Mouse (Mus musculus) embryonic fibroblast, embryonic 13.5 days (primary cell): ENCODE results near the gene Ppp1r36. TPM values are rescaled to one million over a fixed set of nuclear protein-coding genes. Genes with fewer than 3 reads are reported as not detected.
A peak's percentile ranks its signal among the peaks of the same experiment; 100 is the strongest.
"Not testable (repeated sequence)": the region's sequence is repeated elsewhere in the genome, so short reads cannot be mapped to it uniquely, and the experiment has no call there.

Experiments used
- H3K27ac ChIP-seq: 2 replicates; pipeline ENCODE4 v1.5.1; 2012; ENCODE audit warnings: low read length, control low read depth, inconsistent platforms; ENCODE audit not compliant: insufficient read depth
- H3K4me1 ChIP-seq: 2 replicates; pipeline ENCODE4 v1.6.1; 2011; ENCODE audit warnings: low read length; ENCODE audit not compliant: control insufficient read depth, insufficient read depth
- H3K4me3 ChIP-seq: 2 replicates; pipeline ENCODE4 v1.5.1; 2011; ENCODE audit warnings: mild to moderate bottlenecking, control low read depth, low read length; ENCODE audit not compliant: insufficient read depth
- CTCF ChIP-seq: IDR thresholded peaks from 2 replicates; pipeline ENCODE4 v1.5.1; 2011; ENCODE audit warnings: mild to moderate bottlenecking, control low read depth, low read length, moderate library complexity, borderline replicate concordance; ENCODE audit not compliant: insufficient read depth
- POLR2A ChIP-seq: IDR thresholded peaks from 2 replicates; pipeline ENCODE4 v1.6.1; 2011; ENCODE audit warnings: low read depth, mild to moderate bottlenecking, control low read depth, low read length, moderate library complexity
- polyA plus RNA-seq: library from polyadenylated mRNA; stranded (reverse); fragments of >200 nt; gene quantifications from 2 replicates; pipeline ENCODE4 v1.2.4, GENCODE M21; 2011; ENCODE audit warnings: low read depth; ENCODE audit not compliant: missing spikeins, insufficient read length

Ppp1r36 gene
- polyA plus RNA-seq, 1 experiment: 1.8 TPM

DNA sequence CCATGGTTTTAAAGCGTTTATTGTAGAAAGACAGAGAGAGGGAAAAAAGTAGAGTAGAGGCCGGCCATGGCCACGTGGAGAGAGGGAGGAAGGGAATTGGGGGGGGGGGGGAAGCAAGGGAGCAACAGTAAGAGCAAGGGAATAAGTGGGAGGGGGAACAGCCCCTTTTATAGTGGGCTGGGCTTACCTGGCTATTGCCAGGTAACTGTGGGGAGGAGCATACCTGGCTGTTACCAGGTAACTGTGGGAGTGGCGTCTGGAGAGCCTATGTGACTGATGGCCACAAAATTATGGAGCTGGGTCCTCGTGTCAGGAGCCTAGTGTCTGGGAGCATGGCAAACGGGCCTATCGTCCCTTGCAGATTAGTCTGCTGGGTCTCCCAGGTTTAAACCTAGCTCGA lies 18.2 kb downstream of the Ppp1r36 start:
- TF ChIP-seq POLR2A: no peak
- no peak for TF ChIP-seq CTCF
- no peak overlapping the region for H3K4me3 ChIP-seq
- no peak overlapping the region for H3K27ac ChIP-seq

DNA sequence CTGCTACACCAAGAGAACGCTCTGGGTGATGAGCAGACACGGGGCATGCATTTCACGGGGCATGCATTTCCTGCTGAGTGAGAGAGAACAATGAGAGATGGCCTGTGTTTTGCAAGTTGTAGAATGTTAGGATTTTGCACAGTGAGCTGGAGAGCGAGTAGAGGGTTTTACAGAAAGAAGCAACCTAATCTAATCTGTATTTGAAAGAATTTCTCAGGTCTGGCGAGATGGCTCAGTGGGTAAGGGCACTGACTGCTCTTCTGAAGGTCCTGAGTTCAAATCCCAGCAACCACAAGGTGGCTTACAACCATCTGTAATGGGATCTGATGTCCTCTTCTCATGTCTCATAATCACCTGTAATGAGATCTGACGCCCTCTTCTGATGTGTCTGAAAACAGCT lies 26.1 kb downstream of the Ppp1r36 start:
- H3K27ac ChIP-seq, H3K4me1 ChIP-seq, H3K4me3 ChIP-seq: not testable (repeated sequence)

More for the DNA sequence above, 18.2 kb downstream of the Ppp1r36 start:
- H3K4me1 ChIP-seq: no peaks in the 10 kb centered on the region

DNA sequence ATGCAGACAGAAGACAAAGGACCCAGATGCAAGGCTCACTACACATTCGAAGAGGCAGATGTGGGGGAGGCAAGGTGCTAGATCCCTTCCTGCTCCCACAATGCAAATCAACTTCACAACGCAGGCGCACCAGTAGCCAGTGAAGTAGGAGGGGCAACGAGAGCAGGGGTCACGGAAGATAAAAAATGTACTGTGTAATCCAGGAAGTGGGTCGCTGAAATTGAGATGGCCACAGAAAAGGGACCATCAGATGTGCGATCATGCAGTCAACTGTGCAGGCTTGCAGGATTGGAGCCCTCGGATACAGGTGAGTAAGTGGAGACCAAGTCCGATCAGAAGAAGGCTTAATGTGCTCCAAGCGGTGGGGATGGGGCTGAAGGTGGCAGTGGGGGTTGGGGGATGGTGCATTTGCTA lies 27.0 kb downstream of the Ppp1r36 start:
- Histone ChIP-seq H3K27ac (no peak overlapping the region), H3K4me1 (no peaks in the 10 kb centered on the region), H3K4me3 (no peak overlapping the region)
- TF ChIP-seq CTCF: no peak
- no peak for TF ChIP-seq POLR2A

- no peaks in the 10 kb centered on the region for H3K4me1 ChIP-seq
- no peak overlapping the region for H3K4me3 ChIP-seq
- TF ChIP-seq CTCF (no peak), POLR2A (no peak)
- H3K27ac ChIP-seq: no peak overlapping the region
Measured at GRCm38 (mm10) chr12:76444862-76445261, 27.5 kb downstream of the Ppp1r36 start.

DNA sequence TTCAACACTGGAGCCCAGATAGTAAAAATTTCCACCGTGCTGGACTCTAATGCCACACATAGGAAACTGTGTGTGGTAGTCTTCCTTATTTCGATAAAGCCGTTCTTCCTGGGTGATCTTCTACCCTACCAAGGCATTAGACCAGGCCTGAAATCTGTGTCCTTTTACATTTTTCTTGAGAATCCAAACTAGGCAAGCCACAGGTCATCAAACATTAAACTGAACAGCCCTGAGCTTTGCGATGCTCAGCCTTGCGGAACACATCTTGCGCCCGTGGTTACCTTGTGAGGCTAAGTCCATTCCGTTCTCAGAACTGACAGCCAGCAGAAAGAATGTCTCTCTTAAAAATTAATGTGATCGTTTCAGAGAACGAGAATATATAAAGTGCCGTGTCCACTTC lies 28.9 kb downstream of the Ppp1r36 start:
- TF ChIP-seq POLR2A (no peak), CTCF (no peak)
- H3K4me3 ChIP-seq: no peak overlapping the region
- H3K27ac ChIP-seq: no peak overlapping the region
- no peaks in the 10 kb centered on the region for H3K4me1 ChIP-seq

GRCm38 (mm10) chr12:76448127-76448526 lies 30.8 kb downstream of the Ppp1r36 start:
- TF ChIP-seq CTCF: no peak
- TF ChIP-seq POLR2A: no peak
- H3K4me3 ChIP-seq: no peak overlapping the region
- no peak overlapping the region for H3K27ac ChIP-seq
- no peaks in the 10 kb centered on the region for H3K4me1 ChIP-seq

GRCm38 (mm10) chr12:76452203-76452602 lies 34.9 kb downstream of the Ppp1r36 start:
- no peak for TF ChIP-seq POLR2A
- TF ChIP-seq CTCF: no peak
- H3K27ac ChIP-seq: no peak overlapping the region
- no peaks in the 10 kb centered on the region for H3K4me1 ChIP-seq
- no peak overlapping the region for H3K4me3 ChIP-seq

GRCm38 (mm10) chr12:76458445-76458844 lies 41.1 kb downstream of the Ppp1r36 start:
- H3K4me1 ChIP-seq, H3K4me3 ChIP-seq: not testable (repeated sequence)
- H3K27ac ChIP-seq: peak overlapping the region; percentile 42; the same call in 1 of the 2 replicates

- Histone ChIP-seq H3K4me1 (peaks cover 2% of the 10 kb centered on the region), H3K4me3 (no peak overlapping the region), H3K27ac (peak overlapping the region; percentile 42; the same call in 1 of the 2 replicates)
- TF ChIP-seq POLR2A (no peak), CTCF (no peak)
Measured at GRCm38 (mm10) chr12:76459032-76459431, 41.7 kb downstream of the Ppp1r36 start.

GRCm38 (mm10) chr12:76463391-76463790 lies 46.1 kb downstream of the Ppp1r36 start:
- Histone ChIP-seq H3K4me3 (no peak overlapping the region), H3K27ac (no peak overlapping the region), H3K4me1 (peaks cover 2% of the 10 kb centered on the region)
- TF ChIP-seq POLR2A: no peak; the same call in 1 of the 2 replicates
- TF ChIP-seq CTCF: no peak

- Histone ChIP-seq H3K27ac (no peak overlapping the region), H3K4me1 (peaks cover 2% of the 10 kb centered on the region; the same call in 1 of the 2 replicates), H3K4me3 (no peak overlapping the region)
- TF ChIP-seq CTCF (no peak), POLR2A (no peak)
Measured at GRCm38 (mm10) chr12:76464651-76465252, 47.4 kb downstream of the Ppp1r36 start.
